Mouse (Mus musculus) C2C12 (cell line): ENCODE data around the gene Alpk1. TPM values are rescaled to one million over a fixed set of nuclear protein-coding genes. Genes with fewer than 3 reads are reported as not detected.

ENCODE experiments used
- H3K27me3 ChIP-seq: one replicate; pipeline ENCODE4 v1.6.1; 2011; ENCODE audit not compliant: control insufficient read depth, insufficient read depth, insufficient read length
- H3K36me3 ChIP-seq: one replicate; pipeline ENCODE4 v1.6.1; 2011; ENCODE audit not compliant: control insufficient read depth, insufficient read depth
- H3K4me3 ChIP-seq: one replicate; pipeline ENCODE4 v1.5.1; 2011; ENCODE audit warnings: mild to moderate bottlenecking, control low read depth; ENCODE audit not compliant: poor library complexity, insufficient read depth, severe bottlenecking
- H3K79me2 ChIP-seq: one replicate; pipeline ENCODE4 v1.6.1; 2011; ENCODE audit not compliant: control insufficient read depth, insufficient read depth
- H3K79me3 ChIP-seq: one replicate; pipeline ENCODE4 v1.6.1; 2011; ENCODE audit warnings: low read depth, control low read depth
- H3ac ChIP-seq: one replicate; pipeline ENCODE3; 2011; ENCODE audit warnings: low read depth; ENCODE audit not compliant: control insufficient read depth, insufficient read length
- CEBPB ChIP-seq: IDR thresholded peaks from one replicate; pipeline ENCODE4 v1.6.1; 2011; ENCODE audit warnings: low read depth, mild to moderate bottlenecking, control low read depth, moderate library complexity
- CTCF ChIP-seq: IDR thresholded peaks from one replicate; pipeline ENCODE4 v1.5.1; 2011; ENCODE audit not compliant: control insufficient read depth, insufficient read depth, insufficient read length
- FOSL1 ChIP-seq: IDR thresholded peaks from one replicate; pipeline ENCODE4 v1.8.0; 2011; ENCODE audit warnings: mild to moderate bottlenecking, low read length; ENCODE audit not compliant: poor library complexity, insufficient read depth, severe bottlenecking
- MAX ChIP-seq: IDR thresholded peaks from one replicate; pipeline ENCODE4 v1.6.1; 2011; ENCODE audit warnings: mild to moderate bottlenecking, control low read depth
- MYOD1 ChIP-seq: IDR thresholded peaks from one replicate; pipeline ENCODE4 v1.6.1; 2011; ENCODE audit warnings: low read depth; ENCODE audit not compliant: control insufficient read depth, insufficient read length
- MYOG ChIP-seq: IDR thresholded peaks from one replicate; pipeline ENCODE4 v1.6.1; 2011; ENCODE audit not compliant: control insufficient read depth, insufficient read length; ENCODE audit errors: extremely low read depth
- USF1 ChIP-seq: IDR thresholded peaks from one replicate; pipeline ENCODE4 v1.6.1; 2011; ENCODE audit warnings: low read depth, mild to moderate bottlenecking, control low read depth, moderate library complexity
- polyA plus RNA-seq: library from polyadenylated mRNA; unstranded; fragments of >200 nt; fragmentation: generic; extraction: Trizol; gene quantifications from one replicate; pipeline ENCODE4 v1.2.1, GENCODE M21; 2012; ENCODE audit warnings: missing spikeins

Gene Alpk1
- polyA plus RNA-seq, 1 experiment, result 0.60 TPM

DNA sequence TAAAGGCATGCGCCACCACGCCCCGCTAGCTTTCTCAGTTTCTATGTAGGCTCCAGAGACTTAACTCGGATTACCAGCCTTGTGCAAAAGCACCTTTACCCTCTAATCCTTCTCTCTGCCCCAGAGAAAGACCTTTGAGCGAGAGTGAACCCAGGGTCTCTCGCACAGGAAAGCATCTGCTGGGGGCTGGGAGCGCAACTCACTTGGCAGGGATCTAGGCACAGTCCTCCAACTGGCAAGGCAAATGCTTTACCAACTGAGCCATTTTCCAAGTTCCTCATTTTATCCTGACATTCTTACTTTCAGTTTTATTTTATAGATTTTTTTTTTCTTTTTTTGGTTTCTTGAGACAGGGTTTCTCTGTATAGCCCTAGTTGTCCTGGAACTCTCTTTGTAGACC is 12.7 kb upstream of the Alpk1 start:
- TF ChIP-seq MYOD1 (no peak), FOSL1 (no peak), CTCF (no peak), USF1 (no peak), CEBPB (no peak), MAX (no peak), MYOG (no peak)
- H3K79me3 ChIP-seq, result no peaks in the 10 kb centered on the region
- no peaks in the 10 kb centered on the region for H3K27me3 ChIP-seq
- no peaks in the 10 kb centered on the region for H3K79me2 ChIP-seq
- H3K36me3 ChIP-seq, result no peaks in the 10 kb centered on the region
- no peak overlapping the region for H3K4me3 ChIP-seq
- no peak overlapping the region for H3ac ChIP-seq

DNA sequence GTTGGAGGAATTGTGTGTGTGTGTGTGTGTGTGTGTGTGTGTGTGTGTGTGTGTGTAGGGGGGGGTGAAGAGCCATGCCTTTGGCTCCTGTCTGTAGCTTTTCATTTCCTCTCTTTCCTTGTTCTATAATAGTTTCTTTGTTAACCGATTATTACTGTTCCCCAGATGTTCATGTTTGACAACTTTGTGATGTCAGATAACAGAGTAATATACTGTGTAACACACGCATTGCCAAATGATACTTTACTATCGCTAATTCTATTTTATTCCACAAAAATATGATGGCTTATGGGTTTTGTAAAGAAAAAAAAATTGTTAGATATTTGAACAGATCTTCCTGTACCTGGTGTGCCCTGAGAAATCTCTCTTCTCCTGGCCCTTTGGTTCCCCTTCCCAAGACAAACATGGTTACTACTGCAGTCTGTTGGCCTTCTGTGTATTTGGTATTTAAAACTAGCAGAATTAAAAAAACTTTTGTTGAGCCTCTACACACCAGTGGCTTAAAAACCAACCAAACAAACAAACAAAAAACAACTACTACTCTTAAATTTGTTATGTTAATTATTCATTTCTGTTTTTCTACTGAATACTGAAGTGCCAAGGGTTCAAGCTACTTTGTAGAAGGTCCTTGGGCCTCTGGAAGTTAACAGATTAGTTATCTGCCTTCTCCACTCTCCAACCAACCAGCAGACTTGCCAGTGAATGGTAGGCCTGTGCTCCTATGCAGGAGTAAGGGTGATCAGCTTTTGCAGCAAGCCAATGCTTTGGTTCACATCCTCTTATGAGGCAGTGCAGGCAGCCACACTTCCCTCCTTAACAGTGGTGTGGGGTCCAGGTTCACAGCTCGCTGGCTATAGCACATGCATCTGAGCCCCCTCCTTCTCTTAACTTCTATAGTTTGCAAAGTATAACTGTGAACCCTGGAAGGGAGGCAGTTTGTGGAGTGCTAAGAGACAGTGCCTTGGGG is 11.6 kb upstream of the Alpk1 start:
- H3K27me3 ChIP-seq, result no peaks in the 10 kb centered on the region
- no peak for TF ChIP-seq MAX
- no peak for TF ChIP-seq MYOD1
- no peak for TF ChIP-seq FOSL1
- TF ChIP-seq CEBPB, result no peak
- TF ChIP-seq USF1, result no peak
- H3K79me3 ChIP-seq, result no peaks in the 10 kb centered on the region
- H3ac ChIP-seq, result no peak overlapping the region
- no peaks in the 10 kb centered on the region for H3K36me3 ChIP-seq
- no peaks in the 10 kb centered on the region for H3K79me2 ChIP-seq
- no peak overlapping the region for H3K4me3 ChIP-seq

DNA sequence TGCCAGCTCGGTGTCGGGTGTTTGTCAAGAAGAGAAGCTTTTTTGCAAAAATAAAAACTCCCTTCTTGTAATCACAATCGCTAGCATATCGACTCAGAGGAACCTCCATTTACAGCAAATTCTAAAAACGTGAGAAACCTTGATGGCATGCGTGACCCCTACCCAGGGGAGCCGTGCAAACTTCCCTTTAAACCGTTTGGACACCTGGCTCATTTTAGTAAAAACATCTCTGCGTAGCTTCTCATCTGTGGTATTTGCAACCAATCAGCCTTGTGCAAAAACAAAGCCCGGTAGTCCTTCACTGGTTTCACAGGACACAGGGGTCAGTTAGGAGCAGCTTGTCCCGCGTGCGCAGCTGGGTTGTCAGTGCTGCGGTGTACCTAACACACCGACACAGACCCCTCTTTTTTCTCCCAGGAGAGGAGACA is 10.7 kb upstream of the Alpk1 start:
- no peak for TF ChIP-seq MYOD1
- no peak for TF ChIP-seq MYOG
- TF ChIP-seq USF1, result no peak
- TF ChIP-seq FOSL1, result no peak
- Histone ChIP-seq H3K27me3 (no peaks in the 10 kb centered on the region), H3K79me3 (no peaks in the 10 kb centered on the region), H3K36me3 (no peaks in the 10 kb centered on the region), H3K4me3 (no peak overlapping the region), H3ac (no peak overlapping the region), H3K79me2 (no peaks in the 10 kb centered on the region)

DNA sequence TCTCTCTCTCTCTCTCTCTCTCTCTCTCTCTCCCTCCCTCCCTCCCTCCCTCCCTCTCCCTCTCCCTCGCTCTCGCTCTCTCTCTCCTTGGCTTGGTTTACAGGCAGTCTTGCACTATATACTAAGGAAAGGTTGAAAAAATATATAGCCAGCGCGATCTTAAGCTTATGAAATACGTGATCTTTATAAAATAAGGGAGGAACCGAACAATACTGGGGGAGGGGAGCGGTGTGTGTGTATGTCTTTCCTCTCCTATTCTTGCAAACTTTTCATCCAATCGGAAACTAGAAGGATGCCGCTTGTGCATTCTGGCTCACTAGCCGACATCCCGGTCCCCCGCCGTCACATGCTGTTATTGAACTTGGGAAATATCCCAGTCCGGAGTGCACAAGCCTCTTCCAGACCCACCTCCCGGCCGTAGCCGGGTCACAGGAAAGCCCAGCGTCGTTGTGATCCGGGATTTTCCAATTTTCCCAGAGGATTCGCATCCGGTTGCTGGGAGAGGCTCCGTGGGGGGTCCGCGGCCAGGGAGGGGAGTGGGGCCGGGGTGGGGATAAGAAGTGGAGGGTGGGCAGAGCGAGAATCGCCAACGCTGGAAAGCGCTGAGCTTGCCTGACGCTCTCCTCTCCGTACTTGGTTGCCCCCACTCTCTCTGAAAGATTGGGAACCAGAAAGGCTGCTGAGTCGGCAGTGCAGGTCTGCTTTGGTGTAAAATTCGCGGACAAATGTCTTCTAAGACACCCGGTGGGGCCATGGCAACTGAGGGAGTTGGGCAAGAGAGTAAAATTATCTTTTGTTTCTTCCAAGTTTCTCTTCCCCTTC is 10.1 kb upstream of the Alpk1 start:
- Histone ChIP-seq H3K79me2 (no peaks in the 10 kb centered on the region), H3K27me3 (no peaks in the 10 kb centered on the region), H3K36me3 (no peaks in the 10 kb centered on the region), H3ac (no peak overlapping the region), H3K4me3 (no peak overlapping the region), H3K79me3 (no peaks in the 10 kb centered on the region)
- TF ChIP-seq MYOD1 (no peak), CEBPB (no peak), USF1 (no peak)

DNA sequence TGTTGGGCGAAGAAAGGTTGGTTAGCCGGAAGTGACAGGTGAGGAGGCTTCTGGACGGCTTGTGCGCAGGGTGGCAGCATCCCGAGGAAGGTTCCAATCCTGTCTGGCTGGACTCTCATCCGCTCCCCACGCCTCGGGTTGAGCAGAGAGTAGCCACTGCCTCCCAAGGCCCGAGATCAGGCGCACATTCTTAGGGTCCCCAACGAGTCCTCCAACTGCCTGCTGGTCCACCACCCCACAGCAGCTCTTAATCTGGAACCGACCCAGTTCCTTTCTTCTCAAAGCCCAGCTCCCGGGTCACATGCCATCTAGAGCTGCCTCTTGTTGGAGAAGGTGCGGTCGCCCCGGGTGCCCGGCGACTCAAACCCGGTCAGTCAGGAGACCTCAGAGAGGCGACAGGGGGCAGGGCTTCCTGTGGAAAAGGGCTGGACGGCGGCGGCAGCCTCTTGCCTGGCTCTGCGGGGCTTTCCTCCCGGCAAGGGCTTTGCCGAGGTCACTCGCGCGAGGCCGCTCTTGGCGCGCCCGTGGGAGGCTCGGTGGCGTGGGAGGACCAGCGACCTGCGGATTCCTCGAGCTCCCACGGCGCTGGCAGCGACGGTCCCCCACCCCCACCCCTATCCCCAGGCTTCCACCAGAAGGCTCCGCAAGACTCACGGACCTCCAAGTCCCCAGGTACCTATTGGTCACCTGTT is 9.3 kb upstream of the Alpk1 start, which contains the start of gene Tifa:
Tifa (plus strand) TSS at position 306 of the 692 bp plus-strand sequence.
- no peaks in the 10 kb centered on the region for H3K36me3 ChIP-seq
- no peaks in the 10 kb centered on the region for H3K79me2 ChIP-seq
- no peak within 1 kb of the TSS for H3K4me3 ChIP-seq
- no peak for TF ChIP-seq MAX
- TF ChIP-seq MYOD1, result no peak
- no peak for TF ChIP-seq USF1
- no peak for TF ChIP-seq MYOG
- no peak for TF ChIP-seq CTCF
- no peak for TF ChIP-seq FOSL1
- TF ChIP-seq CEBPB, result no peak
- no peaks in the 10 kb centered on the region for H3K79me3 ChIP-seq
- H3ac ChIP-seq, result peak within 1 kb of the TSS; percentile 35
- no peaks in the 10 kb centered on the region for H3K27me3 ChIP-seq

DNA sequence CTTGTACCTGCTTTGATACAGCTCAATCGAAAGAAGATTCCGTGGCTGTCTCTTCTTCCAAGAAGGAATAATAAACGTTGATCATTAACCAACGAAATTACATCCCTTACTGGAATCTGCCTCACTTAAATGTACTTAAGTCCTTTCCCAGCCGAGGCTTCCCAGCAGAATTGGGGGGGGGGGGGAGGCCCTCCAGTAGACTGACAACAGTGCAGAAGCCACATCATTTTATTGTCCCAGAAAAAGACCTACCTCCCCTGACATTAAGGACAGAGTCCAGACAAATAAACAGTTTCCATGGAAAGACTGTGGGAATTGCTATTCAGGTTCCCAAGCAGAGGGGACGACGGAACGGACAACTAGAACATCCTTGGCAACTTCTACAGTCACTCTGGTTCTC is 8.6 kb upstream of the Alpk1 start:
- no peaks in the 10 kb centered on the region for H3K79me2 ChIP-seq
- no peak overlapping the region for H3K4me3 ChIP-seq
- no peaks in the 10 kb centered on the region for H3K79me3 ChIP-seq
- no peak overlapping the region for H3ac ChIP-seq
- H3K36me3 ChIP-seq, result no peaks in the 10 kb centered on the region
- TF ChIP-seq MYOG, result no peak
- H3K27me3 ChIP-seq, result no peaks in the 10 kb centered on the region
